Mouse (Mus musculus) urinary bladder, adult 18-20 months (tissue): ENCODE data around the gene Slc12a8.

Experiments used
- DNase-seq, 2 experiments: peaks; one replicate each; pipeline ENCODE4 v3.0.0; 2022; ENCODE audit warnings: low spot score in 2 of 2, mixed read lengths in 2 of 2

Slc12a8 gene

DNA sequence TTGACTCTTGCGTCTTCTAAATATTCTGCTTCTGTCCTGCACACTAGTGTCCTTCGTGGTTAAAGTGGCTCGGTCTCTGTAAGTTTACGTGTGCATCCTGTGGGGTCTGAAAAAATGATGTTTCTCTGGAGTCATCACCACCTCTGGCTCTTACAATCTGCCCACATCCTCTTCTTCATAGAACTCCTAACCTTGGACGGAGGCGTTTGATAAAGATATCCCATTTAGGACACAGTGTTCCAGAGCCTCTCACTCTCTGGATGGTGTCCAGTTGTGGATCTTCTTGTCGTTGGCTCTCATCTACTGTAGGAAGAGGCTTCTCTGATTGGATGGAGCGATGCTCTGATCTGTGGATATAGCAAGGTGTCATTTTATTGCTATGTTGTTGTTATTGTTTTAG lies 65.4 kb downstream of the Slc12a8 start:
- DNase-seq, result no peak

DNA sequence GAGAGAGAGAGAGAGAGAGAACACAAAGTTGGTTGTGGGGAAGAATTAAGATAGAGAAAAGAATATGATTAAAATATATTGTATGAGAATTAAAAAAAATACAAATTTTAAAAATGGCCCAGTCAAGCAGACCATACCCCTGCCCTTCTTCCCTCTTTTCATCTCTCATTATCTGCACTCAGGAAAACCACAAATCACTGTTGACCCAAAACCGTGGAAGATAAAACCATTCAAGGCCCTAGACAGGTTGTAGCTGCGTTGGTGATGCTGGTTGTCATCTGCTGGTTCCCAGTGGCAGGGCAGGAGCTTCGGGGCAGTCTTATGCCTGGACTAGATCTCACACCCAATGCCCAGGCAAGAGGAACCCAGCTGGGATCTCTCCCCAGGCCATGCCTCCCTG lies 66.2 kb downstream of the Slc12a8 start:
- DNase-seq, result no peak

DNA sequence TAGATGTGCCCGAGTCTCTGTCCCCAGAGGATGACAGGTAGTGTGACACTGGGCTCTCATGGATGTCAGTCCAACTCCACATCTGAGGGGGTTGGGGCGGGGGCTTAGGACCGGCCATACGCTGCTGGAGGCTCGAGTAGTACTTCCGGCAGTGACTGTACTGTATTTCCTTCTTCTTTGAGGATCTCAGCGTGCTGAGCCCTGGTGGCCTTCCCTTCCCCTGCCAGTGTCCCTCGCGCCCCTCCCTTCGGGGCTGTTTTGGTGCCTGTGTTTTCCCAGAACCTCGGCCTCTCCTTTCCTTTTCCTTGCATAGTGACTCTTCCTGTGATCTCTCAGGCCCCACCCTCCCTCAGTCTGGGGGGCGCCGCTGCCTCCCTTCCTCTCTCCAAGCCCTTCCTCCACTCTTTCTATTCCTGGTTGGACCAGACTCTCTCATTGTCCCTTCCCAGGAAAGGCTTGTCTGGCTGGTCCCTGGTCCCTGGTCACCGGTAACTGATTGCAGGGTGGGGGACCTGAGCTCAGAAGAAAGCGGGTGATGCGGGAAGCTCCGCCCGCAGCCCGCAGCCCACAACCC lies 66.8 kb downstream of the Slc12a8 start:
- no peak for DNase-seq

DNA sequence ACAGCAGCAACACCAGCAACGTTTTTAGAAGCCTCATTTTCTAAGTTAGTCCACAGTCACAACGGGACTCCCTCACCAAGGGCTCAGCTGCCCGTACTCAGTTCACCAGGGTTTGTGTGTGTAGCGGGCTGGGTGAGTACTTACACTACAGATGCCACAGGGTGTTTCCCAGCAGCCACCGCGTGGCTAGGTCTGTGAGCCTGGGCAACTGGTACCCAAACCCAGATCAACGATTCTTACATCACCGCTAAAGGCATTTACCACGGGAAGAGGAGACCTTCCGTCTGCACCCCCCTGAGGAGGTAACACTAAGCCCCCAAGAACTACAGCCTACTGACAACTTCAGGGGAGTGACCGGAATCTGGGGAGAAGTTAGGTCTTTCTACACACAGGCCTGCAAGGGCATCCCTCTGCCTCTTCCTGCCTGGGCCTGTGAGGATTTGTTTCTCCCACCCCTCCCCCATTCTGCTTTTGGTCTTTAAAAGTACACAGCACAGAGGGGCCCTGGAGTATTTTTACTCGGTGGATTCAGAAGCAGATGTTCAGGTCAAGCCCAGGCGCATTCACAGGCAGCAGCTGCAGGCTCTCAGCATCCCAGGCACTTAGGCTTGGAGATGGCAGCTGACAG lies 67.4 kb downstream of the Slc12a8 start:
- DNase-seq, result no peak

DNA sequence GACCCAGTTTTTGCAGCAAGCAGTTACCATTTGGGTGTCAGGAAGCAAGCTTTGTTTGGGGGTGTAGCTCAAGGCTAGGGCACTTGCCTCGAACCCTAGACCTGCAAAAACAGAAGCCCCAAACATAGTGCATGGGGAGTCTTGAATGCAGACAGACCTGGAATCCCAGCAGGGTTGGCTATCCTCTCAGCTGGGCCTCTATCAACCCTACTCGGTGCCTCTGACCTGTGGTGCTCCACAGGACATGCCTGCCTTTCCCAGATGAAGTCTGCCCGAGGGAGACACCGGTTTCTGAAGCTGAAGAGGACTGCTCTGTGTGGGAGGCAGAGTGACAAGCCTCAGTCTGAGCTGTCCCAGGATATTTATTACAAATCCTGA lies 67.9 kb downstream of the Slc12a8 start:
- no peak for DNase-seq

DNA sequence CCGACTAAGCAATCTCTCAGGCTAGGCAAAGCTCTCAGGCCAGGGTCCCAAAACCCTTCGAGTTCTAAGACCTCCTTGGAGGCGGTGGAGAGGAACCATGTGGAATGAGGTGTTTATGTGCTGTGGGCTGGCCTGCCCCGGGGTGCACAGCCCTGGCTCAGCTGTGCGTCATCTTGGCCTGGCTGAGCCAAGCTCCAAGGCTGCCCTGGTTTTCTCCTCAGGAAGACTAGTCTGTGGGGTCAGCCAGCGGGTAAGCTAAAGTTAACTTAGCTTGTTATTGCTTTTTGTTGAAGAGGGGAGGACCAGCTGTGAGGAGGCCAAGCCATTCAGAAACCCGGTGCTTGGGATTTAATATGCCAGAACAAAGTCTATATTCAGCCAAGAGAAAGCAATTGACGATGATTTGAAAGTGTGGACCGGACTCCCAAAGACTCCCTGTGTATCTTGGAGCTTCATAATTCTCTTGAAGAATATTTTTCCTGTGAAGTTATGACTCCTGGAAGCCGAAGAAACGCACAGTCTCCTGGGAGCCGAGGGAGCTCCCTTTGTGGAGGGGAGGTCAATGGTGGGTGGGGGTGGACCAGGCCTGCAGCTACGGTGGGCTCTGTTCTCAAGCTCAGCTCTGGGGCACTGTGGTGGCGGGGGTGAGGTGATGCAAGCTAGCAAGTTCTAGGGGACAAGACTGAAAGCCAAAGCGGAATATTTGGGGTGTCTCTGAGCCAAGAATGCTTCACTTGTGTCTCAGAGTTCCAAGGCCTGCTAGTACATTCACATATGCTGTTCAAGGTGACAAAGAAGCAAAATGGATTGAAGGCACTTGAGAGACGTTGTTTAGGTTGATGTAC lies 70.4 kb downstream of the Slc12a8 start:
- DNase-seq, result peak in 1 of 2 experiments; percentile 75

DNA sequence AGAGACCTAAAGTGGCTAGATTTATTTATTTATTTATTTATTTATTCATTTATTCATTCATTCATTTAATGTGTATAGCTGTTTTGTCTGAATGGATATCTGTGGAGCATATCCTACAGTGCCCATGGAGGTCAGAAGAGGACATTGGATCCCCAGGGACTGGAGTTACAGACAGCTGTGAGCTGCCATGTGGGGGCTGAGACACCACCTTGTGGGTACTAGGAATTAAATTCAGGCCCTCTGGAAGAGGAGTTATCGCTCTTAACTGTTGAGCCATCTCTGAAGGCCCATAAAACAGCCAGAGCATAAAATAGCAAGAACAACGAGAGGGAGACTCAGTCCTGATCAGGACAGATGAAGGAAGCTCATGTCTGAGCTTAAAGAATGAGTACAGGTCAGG lies 71.7 kb downstream of the Slc12a8 start:
- no peak for DNase-seq

DNA sequence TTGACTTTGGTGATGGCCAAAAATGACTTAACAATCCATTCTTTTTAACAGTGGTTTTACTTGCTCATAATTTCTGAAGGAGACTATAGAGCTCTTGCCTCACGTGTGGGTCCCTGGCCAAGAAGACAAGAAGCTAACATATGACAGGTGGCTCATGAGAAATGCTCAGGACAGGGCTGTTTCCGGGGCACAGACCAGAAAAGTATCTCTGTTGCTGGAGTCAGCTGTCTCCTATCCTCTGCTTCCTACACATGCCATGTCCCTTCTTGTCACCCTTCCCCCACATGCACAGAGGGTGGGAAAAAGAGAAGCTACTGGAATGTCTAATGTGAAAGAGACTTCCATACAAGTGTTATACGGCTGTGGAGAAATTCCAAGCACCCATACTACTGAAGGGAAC lies 73.3 kb downstream of the Slc12a8 start:
- no peak for DNase-seq

DNA sequence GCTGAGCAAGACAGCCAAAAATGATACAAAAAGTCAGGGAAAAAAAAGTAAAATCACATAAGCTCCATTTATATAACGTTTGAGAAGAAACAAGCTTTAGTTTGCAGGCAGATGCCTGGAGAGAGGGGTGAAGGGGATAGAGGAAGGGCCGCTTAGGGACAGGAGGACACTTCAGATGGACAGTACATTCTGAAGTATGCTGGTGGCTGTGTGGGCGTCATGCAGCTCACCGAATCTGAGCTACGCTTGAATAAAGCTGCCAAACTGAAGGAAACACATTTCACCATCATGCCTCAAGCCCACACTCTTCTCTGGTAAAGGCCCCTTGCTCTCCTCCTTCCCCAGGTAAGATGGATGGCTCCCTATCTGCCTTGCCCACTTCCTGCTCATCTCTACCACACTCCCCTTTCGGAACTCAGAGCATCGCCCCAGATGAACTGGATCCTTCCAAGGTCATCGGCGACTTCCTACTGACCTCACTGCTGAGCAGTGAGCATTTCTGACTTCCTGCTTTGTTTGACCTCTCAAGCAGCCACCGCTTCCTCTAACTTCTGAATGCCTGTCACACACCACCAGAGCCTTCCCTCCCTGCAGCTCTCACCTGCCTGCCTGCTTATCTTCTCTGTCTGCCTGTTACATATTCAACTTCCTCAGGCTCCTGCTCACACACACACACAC lies 74.4 kb downstream of the Slc12a8 start:
- no peak for DNase-seq

DNA sequence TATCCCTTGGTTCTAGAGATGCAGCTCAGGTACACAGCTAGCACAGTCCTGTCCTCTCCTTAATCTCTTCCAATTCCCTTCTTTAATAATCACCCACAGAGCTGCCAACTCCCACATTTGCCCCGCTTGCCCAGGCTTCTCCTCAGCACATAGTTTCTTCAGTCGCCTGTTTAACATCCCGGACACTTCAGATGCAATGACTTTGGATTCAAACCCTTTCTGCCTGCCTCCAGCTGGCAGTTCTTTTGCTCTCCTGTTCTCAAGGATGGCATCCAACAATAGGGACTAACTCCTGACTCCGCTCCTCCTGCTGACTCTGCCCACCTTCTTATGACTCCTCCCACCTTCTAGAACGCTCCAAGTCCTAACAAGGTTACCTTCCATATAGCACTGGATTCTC lies 75.2 kb downstream of the Slc12a8 start:
- no peak for DNase-seq

DNA sequence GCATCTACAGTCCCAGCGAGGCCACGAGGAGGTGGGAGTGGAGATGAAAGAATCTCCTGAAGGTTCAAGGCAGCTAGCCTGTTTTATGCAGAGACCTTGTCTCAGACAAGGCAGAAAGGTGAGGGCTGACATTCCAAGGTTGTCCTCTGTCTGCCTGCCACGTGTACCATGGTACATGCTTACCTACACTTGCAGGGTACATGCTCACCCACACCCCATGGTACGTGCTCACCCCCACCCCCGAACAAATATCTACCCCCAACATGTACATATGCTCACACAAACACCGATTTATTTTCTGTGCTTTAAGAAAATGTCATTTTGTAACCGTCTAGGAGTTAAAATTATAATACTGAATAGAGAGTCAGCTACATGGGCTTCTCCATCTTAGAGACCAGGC lies 76.3 kb downstream of the Slc12a8 start:
- no peak for DNase-seq

DNA sequence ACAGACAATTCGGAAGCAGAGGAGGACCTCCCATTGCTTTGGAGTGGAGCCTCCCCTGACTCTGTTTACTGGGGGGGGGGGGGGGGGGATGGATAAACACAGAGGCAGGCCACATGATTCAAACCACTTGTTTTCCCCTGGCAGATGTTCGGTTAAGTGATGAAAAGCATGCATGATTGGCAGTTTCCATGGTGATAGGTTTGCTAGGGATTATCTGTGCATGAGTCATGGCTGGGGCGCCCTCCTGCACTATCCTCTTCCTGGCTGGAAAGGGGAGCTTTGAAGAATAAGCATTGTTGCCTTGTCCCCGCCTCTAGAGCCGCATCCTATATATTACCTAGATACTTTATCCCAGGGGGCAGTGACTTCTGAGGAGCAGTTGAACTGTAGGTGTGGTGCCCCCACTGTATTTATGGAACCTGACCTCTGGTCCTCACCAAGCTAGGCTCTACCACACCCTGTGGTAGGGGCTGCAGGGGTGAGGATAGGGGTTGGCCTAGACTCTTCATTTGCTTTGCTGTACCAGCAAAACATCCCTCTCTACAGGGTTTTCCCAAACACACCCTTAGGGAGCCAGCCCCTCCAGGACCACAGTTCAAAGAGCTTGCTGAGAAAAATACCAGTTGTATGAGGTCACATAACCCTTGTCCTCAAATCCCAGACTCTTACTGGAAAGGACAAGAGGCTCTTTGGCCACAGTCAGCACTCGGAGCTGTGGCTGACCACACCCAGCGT lies 77.1 kb downstream of the Slc12a8 start:
- no peak for DNase-seq

DNA sequence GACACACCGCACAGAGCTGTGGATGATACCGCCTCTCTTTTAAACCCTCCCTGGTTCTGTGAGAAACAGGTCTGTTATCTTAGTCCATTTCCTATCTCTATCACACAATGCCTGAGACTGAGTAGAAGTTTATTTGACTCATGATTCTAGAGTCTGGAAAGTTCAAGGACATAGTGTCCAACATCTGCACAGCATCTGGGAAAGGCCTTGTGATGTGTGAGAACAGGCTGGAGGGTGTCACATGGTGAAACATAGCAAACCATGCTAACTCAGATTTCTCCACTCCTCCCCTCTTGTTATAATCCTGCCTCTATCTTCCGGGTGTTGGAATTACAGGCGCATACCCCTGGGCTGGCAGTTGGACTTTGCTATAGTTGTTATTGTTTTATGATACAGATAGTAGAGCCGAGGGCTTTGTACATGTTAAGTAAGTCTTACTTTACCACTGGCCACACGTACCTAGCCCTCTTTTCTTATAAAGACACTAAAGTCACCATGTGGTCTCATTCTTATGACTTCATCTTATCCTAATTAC lies 78.2 kb downstream of the Slc12a8 start:
- DNase-seq, result no peak

DNA sequence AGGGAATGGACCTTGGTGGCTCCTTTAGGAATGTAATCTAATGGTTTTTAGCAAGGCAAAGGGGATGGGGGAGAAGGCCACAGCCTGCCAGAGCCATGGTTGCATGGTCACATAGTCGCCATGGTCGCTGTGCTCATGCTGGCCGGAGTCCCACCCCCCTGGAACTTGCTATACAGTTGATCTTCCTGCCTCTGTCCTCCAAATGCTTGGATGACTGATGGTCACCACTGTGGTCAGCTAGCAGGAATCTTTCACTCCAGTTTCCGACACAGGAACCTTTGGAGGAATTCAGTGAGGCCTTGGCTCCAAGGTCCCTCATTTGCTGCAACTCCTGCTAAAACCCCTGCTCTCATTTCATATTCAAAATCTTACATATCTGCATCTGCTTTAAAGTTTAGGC lies 79.1 kb downstream of the Slc12a8 start:
- no peak for DNase-seq

DNA sequence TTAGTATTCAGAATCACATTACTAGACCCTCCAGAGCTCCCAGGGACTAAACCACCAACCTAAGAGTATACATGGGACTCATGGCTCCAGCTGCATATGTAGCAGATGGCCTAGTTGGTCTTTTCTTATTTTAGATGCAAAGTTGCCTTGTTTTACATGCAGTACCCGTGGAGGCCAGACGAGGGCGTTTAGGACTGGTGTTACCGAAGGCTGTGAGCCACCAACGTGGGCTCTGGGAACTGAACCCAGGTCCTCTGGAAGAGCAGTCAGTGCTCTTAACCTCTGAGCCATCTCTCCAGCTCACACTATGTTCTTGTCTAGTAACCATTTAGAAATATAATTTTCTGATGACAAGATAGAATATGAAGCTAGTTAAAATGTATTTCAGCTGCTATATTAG lies 83.1 kb downstream of the Slc12a8 start:
- no peak for DNase-seq

DNA sequence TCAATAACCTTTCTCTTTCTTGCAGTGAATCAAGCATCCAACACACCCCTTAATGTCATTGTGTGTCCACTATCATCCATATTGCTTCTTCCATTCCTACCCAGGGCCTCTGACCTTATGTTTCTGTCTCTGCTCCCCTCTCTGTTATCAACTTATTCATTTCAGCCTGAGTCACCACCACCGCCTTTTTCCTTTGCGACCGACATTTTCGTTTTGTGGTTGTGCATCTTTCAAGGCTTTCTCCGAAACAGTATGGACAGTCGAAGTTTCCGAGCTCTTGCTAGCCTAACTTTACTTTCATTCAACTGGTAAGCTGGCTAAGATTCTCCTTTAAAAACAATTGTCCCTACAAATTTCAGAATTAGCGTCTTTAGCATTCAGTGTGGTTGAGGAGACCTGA lies 84.2 kb downstream of the Slc12a8 start:
- DNase-seq, result no peak

DNA sequence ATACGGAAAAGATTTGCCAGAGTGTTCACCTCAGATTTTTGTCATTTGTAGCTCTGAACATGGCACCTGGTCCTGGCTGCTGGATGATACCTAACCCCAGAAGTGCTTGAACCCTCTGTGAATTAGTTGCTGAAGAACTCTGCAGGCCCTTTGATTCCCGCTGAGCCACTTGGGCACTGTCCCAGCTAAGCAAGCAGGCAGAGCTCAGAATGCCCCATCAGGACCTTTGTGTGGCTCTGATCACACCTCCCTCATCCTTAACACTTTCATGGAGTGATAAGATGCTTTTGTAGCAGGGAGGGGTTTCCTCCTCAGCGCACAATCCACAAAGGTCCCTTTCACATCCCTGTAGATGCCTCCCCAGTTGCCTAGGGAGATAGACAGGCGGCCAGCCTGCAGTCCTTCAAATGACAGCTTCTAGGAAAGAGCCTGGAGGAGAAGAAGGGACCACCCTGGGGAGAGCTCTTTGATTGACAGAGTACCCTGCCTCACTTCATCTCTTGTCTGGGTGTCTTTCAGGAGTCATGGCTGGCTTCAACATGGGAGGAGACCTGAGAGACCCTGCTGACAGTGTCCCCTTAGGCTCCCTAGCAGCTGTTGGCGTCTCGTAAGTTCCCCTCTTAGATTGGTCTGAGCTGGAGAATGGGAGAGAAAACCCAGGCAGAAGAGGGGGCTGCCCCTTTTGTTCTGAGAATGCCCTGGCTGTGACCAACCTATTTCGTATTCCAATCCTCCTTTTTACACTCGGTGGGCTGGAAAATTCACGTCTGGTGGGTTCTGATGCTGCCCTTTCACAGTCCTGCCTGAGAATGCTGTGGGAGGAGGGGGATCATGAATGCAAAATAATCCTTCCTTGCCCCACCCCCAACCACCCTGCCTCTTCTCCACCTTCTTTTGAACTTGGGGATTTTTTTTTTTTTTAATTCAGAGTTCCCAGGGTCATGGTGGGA lies 88.8 kb downstream of the Slc12a8 start:
- DNase-seq, result no peak

DNA sequence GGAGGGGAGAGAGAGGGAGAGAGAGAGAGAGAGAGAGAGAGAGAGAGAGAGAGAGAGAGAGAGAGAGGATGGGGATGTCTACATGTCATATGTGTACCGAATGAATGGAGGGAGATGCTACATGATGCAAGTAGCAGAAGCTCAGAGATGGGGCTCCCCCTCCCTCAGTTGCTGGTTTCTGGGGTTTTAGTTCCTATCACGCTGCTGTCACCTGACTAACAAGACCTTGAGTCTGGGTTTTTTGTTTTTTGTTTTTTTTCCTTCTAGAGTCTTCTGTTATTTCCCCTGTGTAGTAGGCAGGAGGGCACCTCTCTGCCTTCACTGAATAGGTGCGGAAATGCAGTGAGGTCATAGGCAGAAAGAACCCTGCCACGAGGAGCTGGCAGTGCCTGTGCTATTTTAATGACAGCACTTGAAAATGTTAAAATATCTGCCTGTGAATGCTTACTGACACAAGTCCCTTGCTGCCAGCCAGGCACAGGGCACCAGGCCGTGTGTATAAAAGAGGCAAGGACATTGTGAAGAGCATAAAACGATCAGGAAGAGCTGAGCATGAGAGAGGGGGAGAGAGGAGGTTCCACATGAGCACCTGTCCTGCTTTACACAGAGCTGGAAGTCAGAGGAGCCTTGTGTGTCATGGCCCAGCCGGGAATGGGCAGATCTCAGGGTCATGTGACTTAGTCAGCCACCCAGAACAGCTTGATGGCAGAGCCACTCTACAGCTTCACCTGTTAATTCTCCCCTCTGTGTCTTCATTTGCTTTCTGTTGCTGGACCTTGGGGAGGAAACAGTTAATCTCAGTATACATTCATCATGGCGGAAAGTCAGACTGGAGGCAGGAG lies 89.8 kb downstream of the Slc12a8 start:
- DNase-seq, result no peak

DNA sequence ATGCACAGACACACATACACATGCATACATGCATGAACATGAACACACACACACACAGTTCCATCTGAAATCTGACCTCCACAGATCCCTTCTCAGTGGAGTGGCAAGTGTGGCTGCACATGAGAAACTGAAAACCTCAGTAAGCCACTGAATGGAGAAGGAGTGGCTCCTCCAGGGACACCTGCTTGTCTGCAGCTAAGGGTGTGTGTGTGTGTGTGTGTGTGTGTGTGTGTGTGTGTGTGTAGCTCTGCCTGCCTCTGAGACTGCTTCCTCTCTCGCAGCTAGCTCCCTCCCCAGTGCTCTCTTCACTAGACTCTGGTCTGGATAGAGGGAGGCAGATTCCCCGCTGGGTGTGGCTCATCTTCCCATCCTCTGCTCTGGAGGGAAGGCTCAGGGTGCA lies 92.4 kb downstream of the Slc12a8 start:
- no peak for DNase-seq

DNA sequence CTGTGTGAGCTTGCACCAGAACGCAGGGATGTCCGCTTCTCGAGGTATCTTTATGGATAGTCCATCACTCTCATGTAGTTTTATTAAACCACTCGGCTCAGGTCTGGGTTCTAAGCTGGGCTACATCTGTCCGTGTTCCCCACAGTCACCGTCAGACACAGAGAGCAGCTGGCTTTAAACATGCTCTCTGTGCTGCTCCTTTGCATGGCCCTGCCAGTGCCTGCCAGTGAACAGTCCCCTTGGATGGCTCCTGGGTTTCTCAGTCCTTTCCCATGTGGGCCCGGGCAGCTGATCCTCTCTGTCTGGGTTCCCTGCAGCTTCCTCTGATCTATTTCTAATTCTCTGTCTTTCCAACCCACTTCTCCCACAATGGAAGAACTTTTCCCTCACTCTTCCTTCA lies 93.3 kb downstream of the Slc12a8 start:
- no peak for DNase-seq
